Mouse (Mus musculus): Measurements from ENCODE around the gene Ralgapb. TPM values are rescaled to one million over a fixed set of nuclear protein-coding genes. Genes with fewer than 3 reads are reported as not detected.
"Not testable (repeated sequence)": the region's sequence is repeated elsewhere in the genome, so short reads cannot be mapped to it uniquely, and the experiment has no call there.

Ralgapb gene
- 10 to 100 TPM; 19.1 to 26.0 TPM for total RNA-seq (2021)
- long read RNA-seq, experiment 1, full-length matches to known transcripts: 2 of 5 reads
- long read RNA-seq, experiment 1, partial matches to known transcripts: 1 of 5 reads
- long read RNA-seq, experiment 1, other reads (novel, unspliced or antisense): 2 of 5 reads
- long read RNA-seq, experiment 2, partial matches to known transcripts: 0 of 3 reads
- long read RNA-seq, experiment 2, other reads (novel, unspliced or antisense): 3 of 3 reads

DNA sequence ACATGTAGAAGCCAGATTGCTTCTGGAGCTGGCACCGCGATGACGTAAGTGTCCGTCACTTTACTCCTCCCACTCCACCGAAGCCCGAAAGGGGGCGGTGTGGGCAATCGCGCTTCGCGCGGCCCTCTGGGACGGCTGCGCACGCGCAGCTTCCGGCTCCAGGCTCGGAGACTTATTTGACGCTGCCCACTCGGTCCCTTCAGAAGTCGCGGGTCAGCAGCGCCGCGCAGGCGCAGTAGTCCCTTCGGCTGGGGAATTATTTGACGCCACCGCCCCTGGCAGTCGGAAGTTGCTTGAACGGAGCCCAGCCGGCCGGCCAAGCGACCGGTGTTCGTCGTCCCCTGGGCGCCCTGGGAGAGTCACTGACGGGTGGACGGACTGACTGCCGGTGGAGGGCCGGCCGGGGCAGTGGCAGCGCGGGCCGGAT, at the start of gene Ralgapb:
TSS of gene Ralgapb (plus strand) at position 254 of the 427 bp plus-strand sequence.
- DNase-seq: peak; percentile 99

DNA sequence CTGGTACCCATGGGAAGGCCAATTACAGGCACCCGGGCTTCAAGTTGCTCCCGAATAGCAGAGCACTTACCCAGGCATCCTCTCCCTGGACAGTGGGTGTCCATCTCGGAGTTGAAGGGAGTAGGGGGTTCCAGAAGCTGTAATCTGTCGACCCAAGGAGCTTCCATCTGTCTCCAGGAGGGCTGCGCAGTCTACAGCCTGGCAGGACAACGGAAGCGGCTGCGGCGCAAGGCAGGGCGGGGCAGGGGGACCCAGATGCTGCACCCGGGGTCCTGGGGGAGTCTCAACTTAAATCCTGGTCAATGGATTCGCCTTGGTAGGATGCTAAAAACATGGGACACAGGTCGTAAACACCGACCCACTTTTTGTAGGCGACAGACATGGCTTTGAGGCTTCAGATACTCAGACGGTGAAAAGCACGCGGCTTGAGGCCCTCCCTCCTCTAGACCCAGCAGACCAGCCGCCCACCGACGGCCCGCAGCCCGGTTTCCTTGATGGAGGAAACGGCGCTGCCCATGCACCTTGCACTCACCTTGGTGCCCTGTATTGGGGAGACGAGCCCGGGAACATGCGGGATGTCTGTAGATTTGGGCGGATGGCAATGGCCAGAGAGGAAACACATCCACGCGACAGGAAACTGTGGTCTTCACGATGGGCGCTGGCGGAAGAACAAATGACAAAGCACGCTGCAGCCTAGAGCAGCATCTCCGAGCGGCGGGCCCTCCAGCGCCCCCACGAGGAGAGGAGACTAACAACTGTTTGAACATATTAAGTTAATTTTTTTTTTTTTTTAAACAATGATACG, 48.6 kb upstream of the Ralgapb start:
- peak; percentile 87 for DNase-seq

DNA sequence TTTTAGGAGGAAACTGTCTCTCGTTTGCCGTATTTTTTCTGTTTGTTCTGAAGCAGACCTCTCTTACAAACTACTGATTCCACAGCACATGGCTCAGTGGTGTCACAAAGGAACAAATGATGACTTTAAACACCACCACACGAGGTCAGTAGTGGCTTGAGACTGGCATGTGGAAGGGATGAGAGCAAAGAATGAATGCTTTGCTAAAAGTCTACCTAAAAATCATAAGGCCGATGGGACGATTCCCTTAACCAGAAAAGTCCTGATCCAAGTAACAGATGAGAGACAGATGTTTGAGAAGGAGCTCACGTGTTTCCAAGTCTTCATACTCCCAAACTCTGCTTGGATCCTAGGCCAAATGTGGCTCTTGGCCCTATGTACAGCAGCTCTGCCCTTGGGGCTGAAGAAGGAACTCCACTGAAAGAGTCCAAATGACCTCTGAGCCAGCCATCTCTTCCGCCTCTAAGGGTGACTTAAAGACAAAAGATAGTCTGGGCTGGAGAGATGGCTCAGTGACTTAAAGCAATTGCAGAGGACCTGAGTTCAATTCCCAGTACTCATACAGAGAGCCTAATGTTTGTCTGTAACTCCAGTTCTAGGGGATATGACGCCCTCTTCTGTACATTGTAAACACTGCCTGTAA, 47.8 kb upstream of the Ralgapb start:
- DNase-seq: no peak

DNA sequence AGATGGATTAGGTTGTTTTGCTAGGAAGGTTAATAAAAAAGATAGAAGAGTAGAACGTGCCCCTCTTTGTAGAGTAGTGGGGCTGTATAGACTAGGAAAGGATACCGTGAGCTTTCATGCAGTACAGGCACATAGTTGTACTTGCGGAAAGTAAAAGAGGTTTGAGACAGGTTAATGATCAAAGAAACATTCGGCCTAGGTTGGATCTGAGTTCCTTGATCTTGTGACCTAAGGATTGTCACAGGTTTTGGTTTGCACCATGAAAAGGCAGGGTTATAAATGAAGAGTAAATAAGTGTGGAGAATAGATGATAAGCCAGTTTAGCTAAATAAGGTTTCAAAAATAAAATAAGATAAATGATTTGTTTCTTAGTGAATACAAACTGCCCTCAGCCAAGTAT, 45.5 kb upstream of the Ralgapb start:
- DNase-seq: no peak

DNA sequence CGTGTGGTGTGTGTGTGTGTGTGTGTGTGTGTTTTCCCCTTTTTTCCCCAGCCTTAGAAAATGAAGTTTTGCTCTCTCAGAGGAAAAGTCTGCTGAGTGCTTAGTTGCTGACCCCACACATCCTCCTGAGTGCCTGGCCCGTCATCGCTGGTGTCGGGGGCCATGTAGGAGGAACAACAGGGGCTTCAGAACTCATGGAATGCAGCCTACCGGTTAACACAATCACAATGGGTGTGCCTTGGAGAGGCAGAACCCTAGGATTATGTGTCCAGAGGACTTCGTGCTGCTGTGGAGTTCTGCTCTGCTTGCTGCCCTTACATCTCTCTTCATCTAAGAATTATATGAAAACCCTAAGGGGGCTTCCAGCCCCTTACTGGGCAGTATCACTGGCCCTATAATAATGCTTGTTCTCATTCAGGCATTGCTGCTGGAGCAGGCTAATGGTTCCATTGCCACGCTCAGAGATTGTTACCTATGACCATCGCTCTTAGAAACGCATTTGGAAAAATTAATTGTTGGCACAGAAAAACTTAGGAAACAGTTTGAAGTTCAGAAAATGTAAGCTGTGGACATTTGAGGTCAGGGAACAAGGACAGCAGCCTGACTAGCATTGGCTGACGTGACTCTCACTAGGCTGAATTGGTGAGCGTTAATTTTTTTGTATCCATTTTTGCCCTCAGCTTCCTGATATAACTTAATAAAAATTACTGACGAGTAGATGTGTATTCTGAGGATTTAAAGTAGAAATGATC, 44.4 kb upstream of the Ralgapb start:
- DNase-seq: no peak

GRCm38 (mm10) chr2:158367654-158368053, 42.0 kb upstream of the Ralgapb start:
- DNase-seq: no peak

GRCm38 (mm10) chr2:158368313-158368712, 41.3 kb upstream of the Ralgapb start:
- no peak for DNase-seq

DNA sequence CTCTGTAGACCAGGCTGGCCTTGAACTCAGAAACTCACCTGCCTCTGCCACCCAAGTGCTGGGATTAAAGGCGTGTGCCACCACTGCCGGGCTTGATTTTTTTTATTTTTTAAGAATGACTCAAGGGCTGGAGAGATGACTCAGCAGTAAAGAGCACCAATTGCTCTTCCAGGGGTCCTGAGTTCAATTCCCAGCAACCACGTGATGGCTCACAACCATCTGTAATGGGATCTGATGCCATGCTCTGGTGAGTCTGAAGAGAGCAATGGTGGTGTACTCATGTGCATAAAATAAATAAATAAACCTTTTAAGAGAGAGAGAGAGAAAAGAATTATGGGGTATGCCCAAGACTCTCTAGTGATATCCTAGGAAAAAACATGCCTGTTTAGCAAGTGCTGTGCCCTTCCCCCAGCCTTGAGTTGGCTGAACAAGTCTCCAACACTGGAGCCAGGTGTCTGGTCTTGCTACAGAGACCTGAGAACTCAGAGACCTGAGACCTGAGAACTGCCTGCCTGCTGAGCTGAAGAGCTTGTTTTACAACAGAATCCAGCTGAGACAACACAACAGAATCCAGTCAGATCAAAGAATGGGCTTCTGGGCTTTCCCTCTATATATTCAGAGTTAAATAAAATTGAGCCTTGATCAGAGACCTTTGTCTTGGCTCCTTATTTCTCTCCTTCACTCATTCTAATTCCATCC, 40.0 kb upstream of the Ralgapb start:
- DNase-seq: no peak

DNA sequence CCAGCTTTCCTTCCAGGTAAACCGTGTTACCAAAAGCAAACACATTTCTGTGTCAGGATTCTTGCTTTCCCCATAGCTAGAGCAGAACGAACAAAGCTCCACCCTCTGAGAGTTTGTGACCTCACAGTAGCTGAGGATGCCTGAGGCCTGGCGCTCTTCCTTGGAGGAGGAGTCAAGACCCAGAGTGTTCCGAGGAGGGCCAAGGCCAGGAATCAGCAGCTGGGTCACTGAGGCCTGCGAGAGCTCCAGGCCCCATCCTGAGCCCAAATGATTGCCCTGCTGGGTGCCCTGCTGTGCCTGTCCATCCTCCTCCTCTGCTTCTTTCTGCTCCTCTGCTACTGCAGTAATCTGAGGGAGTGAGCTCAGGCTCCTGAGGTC, 39.5 kb upstream of the Ralgapb start:
- DNase-seq: no peak

GRCm38 (mm10) chr2:158373061-158373460, 36.6 kb upstream of the Ralgapb start:
- no peak for DNase-seq

DNA sequence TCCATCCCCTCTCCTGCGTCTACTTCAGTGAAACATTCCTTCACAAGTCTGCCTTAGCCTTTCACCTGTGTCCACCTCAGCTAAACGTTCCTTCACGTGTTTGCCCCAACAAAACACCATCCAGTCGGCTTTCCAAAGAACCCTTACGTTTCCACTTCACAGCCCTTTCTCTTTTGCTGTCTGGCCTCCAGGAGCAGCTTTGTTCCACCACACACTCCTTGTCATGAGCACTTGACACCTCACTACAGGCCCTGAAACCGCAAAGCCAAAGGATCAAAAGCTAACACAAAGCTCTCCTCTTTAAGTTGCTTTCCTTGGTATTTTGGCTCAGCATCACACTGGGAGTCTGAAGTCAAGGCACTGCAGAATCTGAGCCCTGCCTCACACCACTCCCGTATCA, 36.1 kb upstream of the Ralgapb start:
- DNase-seq: no peak

- peak; percentile 15 for DNase-seq
Measured at GRCm38 (mm10) chr2:158375443-158376122, 34.1 kb upstream of the Ralgapb start, which contains the start of gene Snhg11. TSS of gene Snhg11 (plus strand) at chr2:158375638.

DNA sequence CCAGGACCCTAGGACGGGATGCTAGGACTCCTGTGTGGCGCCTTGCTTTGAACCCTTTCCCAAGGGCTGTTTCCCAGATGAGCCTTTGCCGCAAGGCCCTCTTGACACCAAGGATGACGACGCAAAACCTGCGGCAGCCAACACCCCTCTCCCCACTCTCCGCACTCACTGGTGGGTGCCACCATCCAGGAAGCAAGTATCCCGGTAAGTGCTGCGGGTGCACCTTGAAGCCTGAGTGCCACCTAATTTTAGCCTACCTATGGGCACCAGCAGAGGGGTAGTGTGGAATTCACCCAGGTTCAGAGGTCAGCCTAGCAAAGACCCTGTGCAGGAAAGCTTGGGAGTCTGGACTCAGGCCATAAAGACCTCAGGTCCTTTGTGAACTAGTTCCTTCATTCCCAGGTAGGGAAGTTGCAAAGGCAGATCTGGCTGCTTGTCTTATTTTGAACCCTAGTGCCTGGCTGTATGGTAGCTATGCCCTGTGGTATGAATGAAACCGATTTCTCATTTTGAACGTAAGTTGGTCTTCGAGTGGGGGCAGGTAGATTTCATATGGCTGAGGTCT, 33.4 kb upstream of the Ralgapb start:
- DNase-seq: no peak

DNA sequence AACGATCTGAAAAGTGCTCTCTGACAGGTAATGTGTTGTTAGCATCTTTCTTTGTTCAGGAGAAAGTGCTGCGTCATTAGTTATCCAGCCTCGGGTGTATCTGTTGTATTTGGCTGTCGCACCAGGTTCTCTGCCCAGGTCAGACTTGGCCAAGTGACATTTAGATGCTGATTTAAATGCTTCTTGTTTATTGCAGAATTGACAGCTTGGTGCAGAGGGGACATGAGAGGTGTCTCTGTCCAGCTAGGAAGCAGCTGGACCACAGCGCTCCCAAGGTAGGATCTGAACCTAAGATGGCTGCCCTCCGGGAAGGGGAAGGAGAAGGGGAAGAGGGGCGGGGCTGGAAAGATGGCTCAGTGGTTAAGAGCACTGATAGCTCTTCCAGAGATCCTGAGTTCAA, 32.9 kb upstream of the Ralgapb start:
- DNase-seq: no peak

- DNase-seq: no peak
Measured at GRCm38 (mm10) chr2:158377811-158378210, 31.8 kb upstream of the Ralgapb start.

GRCm38 (mm10) chr2:158379354-158380078, 30.1 kb upstream of the Ralgapb start:
- peak; percentile 34 for DNase-seq

DNA sequence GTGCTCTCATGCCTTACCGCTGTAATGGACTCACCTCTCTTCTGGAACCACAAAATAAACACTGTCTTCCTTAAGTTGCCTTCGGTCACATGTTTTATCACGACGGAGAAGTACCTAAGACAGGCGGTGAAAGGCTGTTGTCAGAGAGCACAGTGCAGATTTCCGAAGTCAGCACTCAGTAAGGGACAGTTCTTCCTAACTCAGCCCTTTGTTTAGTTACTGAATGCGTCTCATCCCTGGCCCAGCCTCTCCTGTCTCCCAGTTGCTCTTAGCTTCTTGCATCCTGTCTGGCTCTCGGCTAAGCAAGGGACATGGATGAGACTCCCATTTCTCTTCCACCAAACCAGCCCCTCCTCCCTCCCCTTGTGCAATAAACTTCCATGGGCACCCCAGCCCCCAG, 23.6 kb upstream of the Ralgapb start:
- no peak for DNase-seq

- no peak for DNase-seq
Measured at GRCm38 (mm10) chr2:158389421-158389820, 20.2 kb upstream of the Ralgapb start.

- no peak for DNase-seq
Measured at GRCm38 (mm10) chr2:158396369-158396768, 13.3 kb upstream of the Ralgapb start.

- DNase-seq: not testable (repeated sequence)
Measured at GRCm38 (mm10) chr2:158397140-158397539, 12.5 kb upstream of the Ralgapb start.

Data from gastrocnemius, postnatal 10 days (tissue).